Mouse (Mus musculus) E14TG2a.4 (cell line): ENCODE data around the gene Smad3.

Source experiments
- H3K27me3 ChIP-seq: 2 replicates; pipeline ENCODE4 v1.6.1; 2014; ENCODE audit warnings: low read length, control low read depth; ENCODE audit not compliant: insufficient read depth
- H3K36me3 ChIP-seq: 2 replicates; pipeline ENCODE4 v1.6.1; 2014; ENCODE audit warnings: low read length, control low read depth; ENCODE audit not compliant: insufficient read depth
- H3K4me1 ChIP-seq: replicated peaks from 2 replicates; pipeline ENCODE4 v1.6.1; 2014; ENCODE audit warnings: low read depth, low read length, control low read depth
- H3K4me3 ChIP-seq: replicated peaks from 2 replicates; pipeline ENCODE4 v1.5.1; 2014; ENCODE audit warnings: mild to moderate bottlenecking, low read length
- H3K9me3 ChIP-seq: 2 replicates; pipeline ENCODE4 v1.6.1; 2014; ENCODE audit warnings: low read length, control low read depth
- CTCF ChIP-seq: conservative IDR thresholded peaks from 2 replicates; pipeline ENCODE4 v1.5.1; 2014; ENCODE audit warnings: low read length
- NANOG ChIP-seq: IDR thresholded peaks from 2 replicates; pipeline ENCODE4 v1.6.1; 2014; ENCODE audit warnings: borderline replicate concordance, low read length, mixed read lengths
- POU5F1 ChIP-seq: IDR thresholded peaks from 2 replicates; pipeline ENCODE4 v1.6.1; 2014; ENCODE audit warnings: low read length, borderline replicate concordance

Smad3 gene

DNA sequence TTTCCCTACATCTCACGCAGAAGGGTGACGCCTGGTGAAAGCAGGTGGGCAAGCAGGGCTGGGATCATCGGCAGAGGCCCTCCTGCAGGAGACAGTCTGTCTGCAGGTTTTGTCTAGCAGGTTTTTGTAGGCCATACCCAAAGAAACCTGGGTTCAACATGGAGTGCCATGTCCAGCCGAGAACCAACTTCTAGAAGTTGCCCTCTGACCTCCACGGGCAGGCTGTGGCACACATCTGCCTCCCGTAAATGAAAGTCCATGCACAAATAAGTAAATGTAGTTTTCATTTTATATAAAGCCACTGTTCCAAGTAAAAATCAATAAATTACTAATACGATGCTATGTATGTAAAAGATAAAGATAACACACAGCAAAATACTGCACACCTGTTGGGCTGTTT is 3.0 kb upstream of the Smad3 start:
- H3K4me1 ChIP-seq: peaks cover 34% of the 10 kb centered on the region
- H3K36me3 ChIP-seq: no peaks in the 10 kb centered on the region
- no peak for TF ChIP-seq CTCF
- TF ChIP-seq POU5F1: no peak
- TF ChIP-seq NANOG: no peak
- H3K27me3 ChIP-seq: peaks cover 32% of the 10 kb centered on the region
- no peak overlapping the region for H3K4me3 ChIP-seq
- peaks cover 5% of the 10 kb centered on the region for H3K9me3 ChIP-seq

DNA sequence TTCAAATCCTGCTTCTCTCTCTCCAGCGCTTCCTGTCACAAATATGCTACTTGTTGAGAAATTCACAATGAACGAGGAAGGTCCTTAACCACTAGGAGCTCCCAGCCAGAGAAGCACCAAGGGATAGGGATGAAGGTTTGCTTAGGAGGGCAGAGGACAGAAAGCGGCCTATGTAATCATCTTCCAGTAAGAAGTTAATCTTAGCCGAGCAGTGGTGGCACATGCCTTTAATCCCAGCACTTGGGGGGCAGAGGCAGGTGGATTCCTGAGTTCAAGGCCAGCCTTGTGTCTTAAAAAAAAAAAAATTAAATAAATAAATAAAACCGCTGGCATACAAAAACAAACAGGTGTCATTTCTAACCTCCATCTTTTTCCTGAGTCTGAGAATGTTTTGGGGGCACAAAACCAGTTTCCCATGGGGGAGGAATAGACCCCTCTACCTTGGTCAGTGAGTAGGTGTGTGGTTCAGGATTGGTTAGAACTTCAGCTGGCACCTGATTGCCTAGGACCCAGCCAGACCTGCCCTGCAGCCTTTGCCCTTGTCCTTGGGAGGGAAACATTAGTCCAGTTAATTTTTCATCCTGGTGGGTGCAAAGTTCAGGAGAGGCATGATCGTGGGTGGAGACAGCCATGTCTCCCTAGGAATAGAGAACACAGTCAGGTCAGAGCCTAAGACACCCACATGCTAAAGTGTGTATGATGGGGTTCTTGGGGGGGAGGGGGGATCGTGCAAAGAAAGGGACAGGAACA is 2.4 kb upstream of the Smad3 start:
- Histone ChIP-seq H3K4me3 (no peak overlapping the region), H3K36me3 (no peaks in the 10 kb centered on the region), H3K27me3 (peaks cover 38% of the 10 kb centered on the region), H3K4me1 (peaks cover 40% of the 10 kb centered on the region), H3K9me3 (peaks cover 5% of the 10 kb centered on the region)
- TF ChIP-seq NANOG: no peak
- TF ChIP-seq CTCF: no peak
- no peak for TF ChIP-seq POU5F1

DNA sequence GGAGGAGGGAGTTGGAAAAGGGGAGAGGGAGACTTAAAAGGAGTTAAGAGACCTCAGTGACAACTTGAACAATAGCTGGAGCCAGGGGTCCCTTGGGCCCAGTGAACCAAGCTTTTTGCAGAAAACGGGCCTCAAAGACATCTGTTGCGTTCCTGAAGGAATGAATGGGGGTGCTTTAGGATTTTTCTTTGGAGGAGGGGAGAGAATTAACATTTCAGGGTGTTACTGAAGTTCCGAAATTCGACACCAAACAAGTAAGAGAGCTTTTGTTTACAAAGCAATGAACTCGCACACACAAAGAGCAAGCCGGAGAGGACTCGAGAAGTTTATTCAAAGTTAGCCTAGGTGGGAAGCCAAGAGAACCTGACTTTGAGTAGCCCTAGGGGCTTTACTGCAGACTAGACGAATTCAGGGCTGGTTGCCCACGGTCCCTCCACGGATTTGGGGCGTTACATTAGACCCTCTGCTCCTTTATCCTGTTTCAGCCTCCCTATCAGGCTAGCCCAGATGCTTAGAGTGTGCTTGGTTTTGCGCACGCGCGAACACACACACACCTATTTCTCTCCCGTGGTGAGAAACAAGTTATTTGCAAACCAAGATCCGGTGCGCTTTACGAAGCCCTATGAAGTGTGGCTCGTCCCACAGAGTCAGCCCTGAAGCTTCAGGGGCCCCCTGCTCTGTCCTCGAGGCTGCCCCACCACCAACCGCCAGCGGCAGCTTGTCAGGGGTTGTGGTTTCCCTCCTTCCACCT is 1.0 kb upstream of the Smad3 start:
- TF ChIP-seq POU5F1 (no peak), CTCF (no peak), NANOG (no peak)
- peaks cover 48% of the 10 kb centered on the region for H3K27me3 ChIP-seq
- H3K4me3 ChIP-seq: peak overlapping the region; percentile 86
- H3K9me3 ChIP-seq: peaks cover 5% of the 10 kb centered on the region
- H3K4me1 ChIP-seq: peaks cover 54% of the 10 kb centered on the region
- H3K36me3 ChIP-seq: no peaks in the 10 kb centered on the region

DNA sequence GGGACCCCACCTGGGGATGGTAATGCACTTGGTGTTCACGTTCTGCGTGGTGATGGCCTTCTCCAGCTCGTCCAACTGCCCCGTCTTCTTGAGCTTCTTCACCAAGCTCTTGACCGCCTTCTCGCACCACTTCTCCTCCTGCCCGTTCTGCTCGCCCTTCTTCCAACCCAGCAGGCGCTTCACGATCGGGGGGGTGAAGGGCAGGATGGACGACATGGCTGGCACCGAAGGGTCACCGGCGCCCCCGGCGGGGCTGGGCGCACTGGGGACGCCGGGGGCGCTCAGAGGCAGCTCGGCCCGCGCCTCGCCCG is 377 bp downstream of the Smad3 start:
- peaks cover 5% of the 10 kb centered on the region for H3K9me3 ChIP-seq
- H3K4me1 ChIP-seq: peaks cover 59% of the 10 kb centered on the region
- peaks cover 48% of the 10 kb centered on the region for H3K27me3 ChIP-seq
- peak overlapping the region; percentile 86 for H3K4me3 ChIP-seq
- H3K36me3 ChIP-seq: no peaks in the 10 kb centered on the region
- no peak for TF ChIP-seq NANOG
- TF ChIP-seq POU5F1: no peak
- TF ChIP-seq CTCF: no peak

DNA sequence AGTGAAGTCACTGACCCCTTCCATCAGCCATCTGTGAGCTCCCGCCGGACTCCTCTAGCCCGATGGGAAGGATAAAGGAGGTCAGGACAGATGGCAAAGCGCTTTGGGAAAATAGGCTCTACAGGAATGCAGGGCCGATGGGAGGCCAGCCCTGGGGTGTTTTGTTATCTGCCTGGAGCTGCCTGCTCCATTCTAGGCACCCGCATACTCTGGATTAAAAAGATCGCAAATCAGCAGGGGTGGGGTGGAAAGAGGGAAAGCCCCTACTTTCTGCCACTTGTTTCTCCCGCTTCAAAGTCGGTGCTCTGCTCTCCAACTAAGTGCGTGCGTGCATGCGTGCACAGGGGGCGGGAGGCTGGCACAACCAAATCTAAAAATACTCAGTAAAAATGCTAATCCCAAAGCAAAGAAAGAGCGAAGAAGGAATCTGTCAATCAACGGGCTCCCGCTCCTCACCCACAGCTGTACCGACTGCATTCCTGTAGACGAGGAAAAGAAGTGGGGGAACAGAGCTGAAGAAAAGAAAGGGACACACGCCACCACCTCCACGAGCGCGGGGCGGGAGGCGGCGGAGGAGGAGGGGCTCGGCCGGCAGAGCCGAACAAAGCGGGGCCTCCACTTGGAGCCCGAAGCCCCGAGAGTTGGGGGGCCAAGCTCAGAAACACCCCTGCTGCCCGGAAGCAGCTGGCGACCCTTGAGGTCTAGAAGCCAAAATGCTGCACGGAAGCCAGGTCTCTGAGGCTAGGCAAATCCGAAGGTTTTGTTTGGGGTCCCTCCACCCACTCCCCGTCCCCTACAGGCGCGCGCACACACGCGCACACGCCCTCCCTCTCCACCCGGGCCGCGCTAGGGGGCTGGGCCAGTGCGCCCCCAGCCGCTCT is 973 bp downstream of the Smad3 start:
- H3K9me3 ChIP-seq: peaks cover 5% of the 10 kb centered on the region
- peak overlapping the region; percentile 86 for H3K4me3 ChIP-seq
- TF ChIP-seq NANOG: no peak
- TF ChIP-seq POU5F1: no peak
- TF ChIP-seq CTCF: no peak
- H3K36me3 ChIP-seq: no peaks in the 10 kb centered on the region
- peaks cover 48% of the 10 kb centered on the region for H3K27me3 ChIP-seq
- H3K4me1 ChIP-seq: peaks cover 63% of the 10 kb centered on the region

DNA sequence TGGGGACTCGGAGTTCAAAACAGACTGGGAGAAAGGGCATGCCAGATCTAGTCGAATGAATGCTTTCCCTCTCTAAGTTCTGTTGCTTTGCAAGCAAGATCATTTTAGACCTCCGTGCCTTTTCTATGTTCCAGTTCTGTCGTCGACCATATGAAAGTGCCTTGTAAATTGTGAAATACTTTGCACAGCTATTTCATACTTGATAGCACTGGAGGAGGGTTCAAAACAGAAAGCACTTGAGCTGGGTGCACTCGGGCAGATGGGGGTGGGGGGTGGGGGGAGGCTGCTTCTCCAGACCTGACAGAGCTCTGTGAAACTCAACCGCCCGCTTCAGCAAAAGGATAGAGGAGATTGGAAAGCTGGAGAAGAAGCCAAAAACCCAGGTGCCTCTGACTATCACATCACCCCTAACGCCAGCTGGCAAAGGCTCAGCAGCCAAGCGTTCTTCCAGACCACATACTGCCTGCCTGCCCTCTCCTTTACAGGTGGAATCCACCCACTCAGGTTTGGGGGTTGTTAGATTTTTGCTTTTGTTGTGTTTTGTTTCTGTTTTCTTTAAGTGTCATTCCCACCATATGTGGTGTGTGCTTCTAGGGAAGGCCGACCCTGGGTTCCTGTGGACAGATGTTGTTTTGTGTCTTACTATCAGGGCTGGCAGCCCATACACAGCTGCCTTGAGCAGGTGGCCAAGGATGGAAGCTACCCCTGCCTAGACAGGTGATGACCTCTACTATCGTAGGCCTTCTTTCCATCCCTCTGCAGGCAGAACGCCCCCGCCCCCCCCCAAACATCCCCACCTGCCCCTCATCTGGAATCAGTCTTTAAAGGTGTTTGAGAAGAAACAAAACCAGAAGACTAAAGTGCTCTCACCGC is 1.9 kb downstream of the Smad3 start:
- peak overlapping the region; percentile 86 for H3K4me3 ChIP-seq
- TF ChIP-seq CTCF: no peak
- TF ChIP-seq NANOG: no peak
- TF ChIP-seq POU5F1: no peak
- H3K27me3 ChIP-seq: peaks cover 48% of the 10 kb centered on the region

DNA sequence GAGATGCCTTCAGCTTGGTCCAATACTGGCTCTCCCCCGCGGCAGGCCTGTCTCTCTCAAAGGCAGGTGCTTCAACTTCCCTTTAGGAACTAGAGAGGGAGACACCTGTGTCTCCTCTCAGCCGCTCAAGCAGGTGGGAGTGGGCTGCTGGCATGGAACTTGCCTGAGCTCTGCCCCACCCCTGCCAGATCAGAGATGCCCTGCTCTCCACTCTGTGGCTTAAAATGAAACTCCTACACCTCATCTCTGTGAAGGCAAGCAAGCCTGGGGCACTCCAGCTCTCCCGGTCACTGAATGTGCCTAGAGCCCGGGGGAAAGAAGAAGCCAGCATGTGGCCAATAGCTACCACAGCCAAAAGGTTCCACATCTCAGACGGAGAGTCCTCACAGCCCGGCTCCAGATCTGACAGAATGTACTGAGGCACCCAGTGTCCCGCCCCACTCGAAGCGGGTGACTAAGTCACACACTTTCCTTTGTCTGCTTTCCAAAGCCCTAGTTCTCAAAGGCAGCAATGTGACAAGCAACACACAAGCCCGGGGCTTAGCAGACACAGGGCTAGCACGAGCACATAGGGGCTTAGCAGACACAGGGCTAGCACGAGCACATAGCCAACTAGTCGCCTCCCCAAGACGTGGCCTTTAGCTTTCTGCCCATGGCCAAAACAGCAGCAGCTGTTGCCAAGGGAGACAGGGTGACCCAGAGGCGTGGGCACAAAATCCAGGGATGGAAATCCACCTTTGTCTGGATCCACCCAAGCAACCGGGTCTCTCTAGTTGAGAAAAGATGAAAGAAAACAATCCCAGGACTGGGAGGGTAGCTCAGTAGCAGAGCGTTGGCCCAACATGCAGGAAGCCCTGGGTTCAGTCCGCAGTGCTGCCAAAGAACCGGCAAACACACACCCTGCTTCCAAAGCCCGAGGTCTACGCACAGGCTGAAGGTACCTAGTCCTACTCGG is 3.0 kb downstream of the Smad3 start:
- no peaks in the 10 kb centered on the region for H3K36me3 ChIP-seq
- TF ChIP-seq CTCF (no peak), POU5F1 (no peak), NANOG (no peak)
- peaks cover 43% of the 10 kb centered on the region for H3K27me3 ChIP-seq
- H3K4me1 ChIP-seq: peaks cover 68% of the 10 kb centered on the region
- no peaks in the 10 kb centered on the region for H3K9me3 ChIP-seq
- H3K4me3 ChIP-seq: no peak overlapping the region

More for the DNA sequence above, 1.9 kb downstream of the Smad3 start:
- peaks cover 68% of the 10 kb centered on the region for H3K4me1 ChIP-seq
- H3K36me3 ChIP-seq: no peaks in the 10 kb centered on the region
- no peaks in the 10 kb centered on the region for H3K9me3 ChIP-seq
